Mouse (Mus musculus) lung, postnatal 10 days (tissue): ENCODE data around the gene Mettl21a.
"Not testable (repeated sequence)": the region's sequence is repeated elsewhere in the genome, so short reads cannot be mapped to it uniquely, and the experiment has no call there.

Experiments
- DNase-seq: peaks from one replicate; pipeline ENCODE4 v3.0.0; 2021

The Mettl21a gene

DNA sequence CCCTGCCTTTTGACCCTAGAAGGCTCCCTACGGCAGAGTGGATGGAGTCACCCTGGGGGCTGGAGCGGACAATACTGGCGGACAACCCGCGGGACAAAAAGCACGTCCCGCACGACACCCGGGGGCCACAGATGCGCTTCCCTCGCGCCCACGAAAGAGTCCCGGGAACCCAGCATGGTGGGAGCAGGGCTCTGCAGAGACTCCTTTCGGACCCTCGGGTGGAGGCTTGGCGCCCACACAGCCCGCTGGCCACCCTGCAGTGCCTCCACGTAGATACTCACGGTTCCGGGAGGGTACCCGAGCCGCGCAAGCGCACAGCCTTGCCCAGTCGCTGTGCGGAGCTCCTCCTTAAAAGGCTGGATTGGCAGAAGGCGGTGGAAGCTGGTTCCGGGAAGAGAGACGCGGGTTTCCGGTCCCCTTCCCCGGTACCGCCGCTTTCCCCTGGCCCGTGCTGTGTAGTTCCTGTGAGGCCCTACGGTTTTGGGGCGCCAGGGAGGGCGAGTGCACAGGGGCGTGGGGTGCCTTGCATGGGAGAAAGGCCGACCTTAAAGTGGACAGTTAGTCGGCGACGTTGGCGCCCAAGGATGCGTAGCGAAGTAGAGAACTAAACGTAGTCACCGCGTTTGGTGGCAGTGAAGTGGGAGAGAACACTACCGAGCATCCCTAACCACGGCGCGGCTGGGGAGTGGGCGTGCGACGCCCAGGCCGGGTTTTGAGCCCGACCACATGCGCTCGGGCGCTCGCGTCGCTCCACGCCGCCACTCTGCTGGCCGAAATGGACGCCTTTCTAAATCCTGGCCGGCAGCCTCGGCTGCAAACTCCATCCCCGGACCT is at the start of gene Mettl21a:
Gene Mettl21a (minus strand): TSS at position 362 of the 834 bp plus-strand sequence.
- peak; percentile 96 for DNase-seq

DNA sequence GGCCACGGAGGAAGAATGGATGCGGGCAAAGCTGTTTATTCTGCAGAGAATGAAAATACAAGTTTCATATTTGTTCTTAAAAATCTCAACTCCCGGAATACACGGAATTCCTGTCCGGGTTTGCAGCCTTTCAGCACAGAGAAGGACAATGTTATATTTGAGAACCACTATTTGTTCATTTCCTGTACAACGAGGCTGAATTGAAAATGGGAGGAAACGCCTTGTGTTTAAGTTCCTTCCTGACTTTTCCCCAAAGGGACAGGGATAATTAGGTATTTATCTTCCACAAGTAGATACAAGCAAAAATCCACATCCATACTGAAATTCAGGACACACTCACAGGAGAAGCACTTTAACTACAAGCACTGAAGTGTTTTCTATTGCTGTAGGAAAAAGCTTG is 41.8 kb upstream of the Mettl21a start:
- DNase-seq = no peak

DNA sequence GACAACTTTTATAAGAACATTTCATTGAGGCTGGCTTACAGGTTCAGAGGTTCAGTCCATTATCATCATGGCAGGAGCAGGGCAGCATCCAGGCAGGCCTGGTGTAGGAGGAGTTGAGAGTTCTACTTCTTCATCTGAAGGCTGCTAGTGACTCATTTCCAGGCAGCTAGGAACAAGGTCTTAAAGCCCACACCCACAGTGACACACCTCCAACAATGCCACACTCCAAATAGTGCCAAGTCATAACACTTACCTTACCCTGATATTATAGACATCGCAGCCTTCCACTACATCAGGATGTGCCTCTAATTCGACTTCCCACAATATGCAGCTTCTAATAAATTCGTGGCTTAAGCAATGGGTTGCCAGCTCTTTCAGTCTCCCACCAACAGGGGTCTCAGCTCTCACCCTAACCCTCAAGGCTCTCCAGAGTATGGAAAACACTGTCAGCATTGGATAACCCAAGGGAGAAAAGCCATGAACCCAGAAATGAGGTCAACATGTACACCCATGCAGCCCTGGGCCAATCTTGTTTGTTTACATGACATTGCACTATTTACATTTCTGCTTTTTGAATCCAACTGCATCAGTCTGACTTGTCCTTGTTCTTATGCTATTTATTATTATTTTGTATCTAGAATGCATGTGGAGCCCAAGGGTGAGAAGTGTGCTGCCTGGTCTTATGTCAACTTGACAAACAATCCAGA is 39.5 kb upstream of the Mettl21a start:
- no peak for DNase-seq

DNA sequence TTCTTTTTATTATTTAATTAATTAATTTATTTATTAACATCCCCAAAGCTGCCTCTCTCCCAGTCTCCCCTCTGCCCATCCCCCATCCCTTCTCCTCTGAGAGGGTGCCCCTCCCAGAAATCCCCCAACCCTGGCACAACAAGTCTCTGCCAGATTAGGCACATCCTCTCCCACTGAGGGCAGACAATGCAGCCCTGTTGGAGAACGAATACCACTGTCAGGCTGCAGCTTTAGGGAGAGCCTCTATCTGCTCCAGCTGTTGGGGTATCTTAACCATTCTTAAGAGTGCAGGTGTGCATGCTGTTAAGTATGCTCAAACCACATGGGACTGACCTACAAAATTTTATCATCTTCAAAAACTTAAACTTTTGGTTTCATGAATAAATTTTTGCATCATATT is 38.4 kb upstream of the Mettl21a start:
- no peak for DNase-seq

DNA sequence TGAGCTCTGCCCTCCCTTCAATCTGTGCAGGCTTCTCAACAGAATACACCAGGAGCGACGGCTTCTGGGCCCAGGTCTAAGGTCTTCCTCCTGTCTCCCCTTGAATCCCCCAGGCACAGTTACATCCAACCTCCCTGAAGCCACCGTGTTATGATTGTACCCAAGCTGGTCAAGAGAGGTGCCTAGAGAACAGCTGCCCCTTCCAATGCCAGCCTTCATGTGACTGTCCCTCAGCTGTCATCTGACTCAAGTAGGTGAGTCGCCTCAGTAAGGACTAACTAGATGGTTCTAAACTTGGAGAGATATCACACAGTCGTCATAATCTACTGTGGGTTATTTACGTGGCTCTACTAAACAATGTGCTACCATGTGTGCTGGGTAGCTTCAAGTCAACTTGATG is 36.7 kb upstream of the Mettl21a start:
- no peak for DNase-seq

DNA sequence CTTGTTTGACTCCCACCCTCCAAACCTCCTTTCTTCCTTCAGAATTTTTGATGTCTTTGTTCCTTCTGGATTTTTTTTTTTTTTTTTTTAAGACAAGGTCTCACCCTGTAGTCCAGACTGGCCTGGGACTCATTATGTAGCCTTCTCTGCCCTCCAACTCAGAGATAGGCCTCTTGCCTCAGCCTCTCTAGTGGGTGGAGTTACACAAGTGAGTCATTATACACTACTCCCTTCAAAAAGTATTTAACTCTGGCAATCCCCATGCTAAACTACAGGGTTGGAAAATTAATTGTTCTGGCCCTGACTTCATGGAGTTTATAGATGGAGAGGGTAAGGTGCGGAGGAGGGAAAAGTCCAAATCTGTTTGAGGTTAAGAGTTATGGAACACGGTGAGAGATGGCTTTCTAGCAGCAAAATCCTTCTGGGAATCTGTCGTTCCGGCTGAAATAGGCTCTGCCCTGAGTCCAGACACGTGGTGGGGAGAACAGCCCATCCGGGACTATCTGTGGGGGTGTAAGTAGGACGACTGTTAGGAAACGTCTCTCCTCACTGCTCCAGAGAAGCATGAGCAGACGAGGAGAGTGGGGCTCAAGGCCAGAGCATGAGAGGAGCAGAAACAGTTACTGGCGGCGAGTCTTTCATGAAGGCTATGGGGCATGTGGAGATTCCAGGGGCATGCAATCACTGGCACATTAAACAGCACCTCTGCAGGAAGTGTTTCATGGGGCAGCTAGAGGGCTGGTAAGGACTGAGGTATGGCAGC is 32.5 kb upstream of the Mettl21a start:
- DNase-seq = no peak

DNA sequence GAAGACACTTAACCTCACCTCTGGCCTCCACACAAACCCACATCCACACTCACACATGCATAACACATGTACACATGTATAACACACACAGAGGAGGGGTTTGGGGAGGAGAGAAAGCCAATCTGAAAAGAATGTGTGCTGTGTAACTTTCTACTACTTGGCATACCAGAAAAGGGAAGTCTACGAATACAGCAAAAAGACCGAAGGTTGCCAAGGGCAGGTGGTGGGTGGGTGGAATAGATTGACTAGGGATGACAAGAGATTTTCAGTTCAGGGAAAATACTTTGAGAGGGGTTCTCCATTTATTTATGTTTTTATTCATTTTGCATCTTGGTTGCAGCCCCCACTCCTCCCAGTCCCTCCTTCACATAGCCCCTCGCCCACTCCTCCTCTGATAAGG is 27.5 kb upstream of the Mettl21a start:
- DNase-seq = no peak

DNA sequence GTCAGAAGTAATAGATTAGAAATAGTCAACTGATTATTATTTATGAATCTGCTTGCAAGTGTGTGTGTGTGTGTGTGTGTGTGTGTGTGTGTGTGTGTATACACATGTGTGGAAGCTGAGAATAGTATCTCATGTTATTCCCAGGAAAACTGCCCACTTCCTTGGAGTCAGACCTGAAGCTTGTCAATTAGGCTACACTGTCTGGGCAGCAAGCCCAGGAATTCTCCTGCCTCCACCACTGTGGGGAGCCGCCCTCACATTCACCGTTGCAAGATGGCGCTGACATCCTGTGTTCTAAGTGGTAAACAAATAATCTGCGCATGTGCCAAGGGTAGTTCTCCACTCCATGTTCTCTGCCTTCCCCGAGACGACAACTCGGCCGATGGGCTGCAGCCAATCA is 25.5 kb upstream of the Mettl21a start:
- not testable (repeated sequence) for DNase-seq

DNA sequence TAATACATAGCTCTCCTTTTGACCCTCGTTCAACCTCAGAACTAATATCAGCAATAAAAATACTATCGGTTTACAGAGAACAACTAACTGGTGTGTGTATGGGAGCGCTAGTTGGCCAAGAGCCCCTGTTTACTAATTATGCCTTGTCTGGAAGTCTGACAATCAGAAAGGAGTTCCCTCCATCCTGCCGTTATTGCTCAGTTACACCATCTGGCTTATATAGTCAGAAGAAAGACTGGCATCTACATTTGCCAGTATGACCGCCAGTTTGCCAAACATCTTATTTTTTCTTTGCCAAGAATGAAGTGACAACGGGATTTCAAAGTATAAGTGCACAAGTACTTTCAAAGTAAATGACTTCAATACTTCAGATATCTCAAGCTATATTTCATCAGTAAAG is 24.0 kb upstream of the Mettl21a start:
- DNase-seq = no peak

DNA sequence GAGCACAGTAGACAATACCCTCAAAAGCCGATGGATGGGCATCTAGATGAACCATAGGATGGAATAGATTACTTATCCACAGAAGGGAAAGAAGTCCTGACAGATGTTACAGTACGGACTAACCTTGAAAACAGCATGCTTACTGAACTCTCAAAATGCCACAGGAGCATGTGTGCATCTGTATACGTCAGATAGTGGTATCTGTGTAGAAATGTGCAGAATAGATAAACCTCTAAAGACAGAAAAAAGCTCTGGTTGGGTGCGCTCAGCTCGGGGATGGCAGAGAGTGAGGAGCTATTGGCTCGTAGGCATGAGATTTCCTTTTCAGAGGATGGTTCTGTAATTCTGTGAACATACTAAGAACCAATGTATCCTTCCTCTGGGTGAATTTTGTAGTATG is 22.2 kb upstream of the Mettl21a start:
- no peak for DNase-seq

DNA sequence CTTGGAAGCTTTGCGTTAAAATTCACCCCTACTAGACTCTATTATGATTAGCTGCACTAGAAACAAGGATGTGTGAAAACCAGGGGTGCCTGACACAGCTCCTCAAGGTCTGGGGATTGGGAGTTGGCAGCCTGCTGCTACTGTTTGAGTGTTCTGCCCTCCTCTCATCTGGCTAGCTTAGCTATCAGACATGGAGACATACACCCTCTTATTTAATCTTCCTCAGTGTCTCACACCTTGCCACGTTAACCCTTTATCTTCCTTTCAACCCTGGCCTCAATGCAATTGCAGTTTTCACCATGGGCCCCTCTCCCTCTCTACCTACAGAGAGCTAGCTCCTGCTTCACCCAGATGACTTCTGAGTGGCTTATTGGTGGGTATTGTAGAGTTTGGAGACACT is 18.6 kb upstream of the Mettl21a start:
- no peak for DNase-seq

DNA sequence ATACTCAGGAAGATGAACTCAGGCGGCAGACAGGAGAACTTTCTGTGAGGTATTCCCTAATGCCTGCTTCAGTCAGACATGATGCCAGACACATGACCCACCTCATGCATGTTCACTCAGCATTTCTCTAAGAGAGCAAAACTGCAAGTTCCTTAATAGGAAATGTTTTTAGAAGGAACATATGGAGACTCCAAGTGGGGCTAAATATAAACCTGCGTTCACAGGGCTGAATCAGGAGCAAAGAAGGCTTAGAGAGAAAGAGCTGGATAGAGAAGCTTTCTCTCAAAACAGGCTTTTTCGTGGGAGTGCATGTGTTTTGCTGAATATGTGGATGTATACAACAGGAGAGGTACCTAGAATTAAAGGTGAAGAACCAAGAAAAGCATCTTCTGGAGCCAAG is 16.2 kb upstream of the Mettl21a start:
- no peak for DNase-seq

DNA sequence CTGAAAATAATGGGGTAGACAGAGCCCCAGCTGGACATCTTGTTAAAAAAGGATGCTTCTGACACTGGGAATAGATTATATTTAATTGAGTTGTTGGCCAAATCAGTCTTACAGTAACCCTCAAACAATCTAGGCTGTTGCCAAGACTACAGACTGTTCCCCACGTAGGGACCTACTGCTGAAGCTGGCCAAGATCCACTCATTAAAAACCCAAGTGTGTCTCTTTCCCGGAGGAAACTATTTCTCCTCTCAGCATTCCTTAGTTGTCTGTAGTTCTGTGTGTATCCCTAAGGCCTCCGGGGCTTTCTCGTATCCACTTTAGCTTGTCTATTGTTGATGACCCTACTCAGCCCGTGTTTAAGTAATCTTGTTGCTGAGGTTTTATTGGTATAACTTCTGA is 14.5 kb upstream of the Mettl21a start:
- DNase-seq = no peak

DNA sequence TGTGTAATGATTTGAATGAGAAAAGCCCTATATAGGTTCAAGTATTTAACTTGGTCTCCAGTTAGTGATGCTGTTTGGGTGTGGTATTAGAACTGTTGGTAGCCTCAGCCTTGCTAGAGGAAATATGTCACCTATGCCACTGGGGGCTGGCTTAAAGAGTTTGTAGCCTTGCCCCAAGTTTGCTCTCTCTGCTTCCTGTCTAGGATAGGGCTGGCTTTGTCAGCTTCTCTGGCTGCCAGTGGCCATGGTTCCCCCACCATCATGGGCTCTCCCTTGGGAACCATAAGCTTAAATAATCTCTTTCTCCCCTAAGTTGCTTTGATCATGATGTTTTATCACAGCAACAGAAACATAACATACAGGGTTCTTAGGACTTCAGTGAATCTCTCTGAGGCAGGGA is 8.2 kb upstream of the Mettl21a start:
- DNase-seq = no peak

DNA sequence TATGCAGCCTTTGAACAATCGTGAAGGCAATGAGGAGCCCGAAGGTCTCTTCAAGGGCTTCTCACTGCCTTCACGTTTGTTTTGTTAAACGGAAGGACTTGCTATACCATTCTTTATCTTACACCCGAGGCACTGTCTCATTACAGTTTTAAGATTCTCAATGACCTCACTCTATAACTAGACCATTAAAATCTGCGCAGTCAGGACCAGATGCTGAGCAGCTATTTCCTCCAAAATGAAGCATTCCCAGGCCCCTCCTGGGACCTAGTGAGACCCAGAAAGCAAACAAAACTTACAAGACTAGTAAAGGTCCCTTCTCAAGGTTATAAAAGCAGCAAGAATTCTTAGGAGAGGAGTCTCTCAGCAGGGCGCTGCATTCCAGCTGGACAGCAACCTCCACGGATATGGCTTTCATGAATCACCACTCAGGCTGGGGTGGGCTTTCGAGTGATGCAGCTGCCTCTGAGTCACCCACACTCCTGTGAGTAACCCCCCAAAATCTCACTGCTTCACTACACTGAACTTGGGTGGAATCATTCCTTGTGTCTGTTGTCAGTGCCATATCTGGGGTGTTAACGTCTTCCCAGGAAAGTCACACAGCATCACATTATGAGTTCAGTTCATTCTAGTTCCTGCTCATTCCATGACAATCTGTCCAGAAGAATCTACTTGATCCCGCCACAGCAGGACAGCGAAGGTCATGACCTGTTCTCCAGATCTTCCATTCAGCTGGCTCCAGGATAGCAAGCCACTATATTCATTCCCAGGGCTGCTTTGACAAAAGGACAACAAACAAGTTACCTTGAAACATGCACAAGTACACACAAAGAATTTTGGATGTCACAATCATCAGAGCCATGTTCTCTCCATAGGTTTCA is 6.8 kb upstream of the Mettl21a start:
- no peak for DNase-seq

DNA sequence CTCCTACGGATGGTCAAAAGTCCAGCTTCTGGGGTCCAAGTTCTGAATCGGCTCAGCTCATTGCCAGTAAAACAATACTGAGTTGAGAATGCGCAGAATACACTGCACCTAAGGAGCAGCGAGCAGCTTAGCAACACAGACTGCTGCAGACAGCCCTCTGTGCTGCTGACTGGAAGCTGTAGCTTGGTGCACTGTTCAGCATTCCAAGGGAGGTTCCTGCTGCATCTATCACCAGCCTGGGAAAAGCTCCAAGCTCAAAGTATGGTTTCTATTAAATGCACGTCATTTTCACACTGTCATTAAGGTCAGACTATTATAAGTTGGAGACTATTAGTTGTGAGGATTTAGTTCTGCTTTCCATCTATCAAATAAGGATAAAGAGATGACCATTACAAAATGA is 4.1 kb upstream of the Mettl21a start:
- peak; percentile 40 for DNase-seq

DNA sequence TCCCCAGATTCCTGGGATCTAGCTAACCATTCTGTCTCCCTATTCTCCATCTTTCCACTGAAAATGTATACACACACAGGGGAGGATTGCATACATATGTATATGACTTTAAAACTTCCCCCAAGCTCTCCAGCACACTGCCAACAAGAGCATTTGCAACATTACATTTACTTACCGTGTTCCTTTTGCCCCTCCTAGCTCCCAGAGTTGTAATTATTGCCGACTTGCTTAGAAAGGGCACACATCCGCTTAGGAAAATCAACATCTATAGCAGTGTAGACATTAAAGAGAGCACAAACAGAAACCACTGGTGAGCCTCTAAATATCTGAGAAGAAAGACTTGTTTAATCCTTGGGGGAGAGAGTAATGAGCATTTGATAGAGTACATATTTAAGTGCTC is 1.2 kb upstream of the Mettl21a start:
- no peak for DNase-seq

DNA sequence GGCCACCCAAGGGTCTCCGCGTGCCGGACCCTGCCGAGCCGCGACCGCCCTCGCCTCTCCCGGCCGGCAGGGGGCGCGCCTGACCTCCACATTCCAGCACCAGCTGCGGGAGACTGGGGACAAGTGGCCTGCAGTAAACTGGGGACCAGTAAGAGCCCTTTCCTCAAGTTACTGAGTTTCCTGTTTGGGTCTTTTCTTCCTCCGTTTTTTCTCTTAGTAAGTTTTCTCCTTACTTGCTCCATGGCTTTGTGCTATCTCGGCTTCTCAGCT is 608 bp upstream of the Mettl21a start:
- DNase-seq = peak; percentile 91

DNA sequence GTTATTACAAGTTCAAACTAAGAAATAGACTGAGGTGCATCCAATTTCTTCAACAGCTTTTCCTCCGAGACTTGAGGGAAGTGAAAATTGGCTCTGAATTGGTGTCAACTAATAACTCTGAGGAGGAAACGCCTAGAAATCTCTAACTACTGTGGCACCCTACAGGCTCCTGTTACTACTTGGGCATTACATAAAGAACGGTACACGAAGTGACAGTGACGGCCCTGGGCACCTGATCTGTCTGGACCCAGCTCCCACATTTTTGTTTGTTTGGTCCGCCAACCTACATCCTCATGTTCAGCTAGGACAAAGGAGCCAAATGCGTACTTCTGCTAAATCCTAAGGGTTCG is 536 bp downstream of the Mettl21a start:
- DNase-seq = no peak

DNA sequence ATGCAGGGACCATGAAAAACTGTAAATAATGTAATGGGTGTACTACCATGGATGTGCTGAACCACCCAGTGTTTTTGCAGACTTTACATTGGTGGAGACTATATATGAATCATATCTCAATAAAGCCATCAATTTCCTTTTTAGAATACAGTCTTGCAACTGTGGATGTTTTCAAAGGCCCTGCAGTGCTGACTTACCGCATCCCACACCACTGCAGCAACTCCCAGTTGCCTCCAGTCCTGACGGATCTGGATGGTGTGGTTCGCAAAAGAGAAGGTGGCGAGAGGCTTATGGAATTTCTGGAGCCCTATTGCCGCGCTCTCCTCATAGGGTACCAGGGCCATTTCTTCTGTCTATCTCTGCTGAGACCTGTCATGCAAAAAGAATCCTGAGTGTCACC is 966 bp downstream of the Mettl21a start:
- DNase-seq = no peak

DNA sequence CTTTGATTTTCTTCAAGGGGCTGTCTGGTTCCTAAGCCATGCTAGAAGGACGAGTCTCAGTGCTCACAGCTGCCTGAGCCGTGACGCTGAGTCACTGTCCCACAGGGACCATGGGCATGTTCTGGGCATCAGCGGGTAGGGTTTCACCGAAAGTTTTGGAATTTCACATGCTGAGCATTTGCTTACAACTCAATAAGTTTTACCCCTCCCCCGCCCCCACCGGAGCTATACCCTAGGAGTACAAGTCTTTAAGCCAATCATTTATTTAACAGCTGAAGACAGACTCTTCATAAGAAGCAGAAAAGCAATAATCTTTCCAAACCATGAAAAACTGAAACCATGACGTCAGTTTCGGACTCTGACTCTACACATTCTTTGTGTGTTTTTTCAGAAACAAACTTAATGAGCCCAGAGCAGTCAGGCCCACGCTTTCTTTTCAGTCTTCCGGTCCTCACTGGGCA is 1.5 kb downstream of the Mettl21a start:
- no peak for DNase-seq

DNA sequence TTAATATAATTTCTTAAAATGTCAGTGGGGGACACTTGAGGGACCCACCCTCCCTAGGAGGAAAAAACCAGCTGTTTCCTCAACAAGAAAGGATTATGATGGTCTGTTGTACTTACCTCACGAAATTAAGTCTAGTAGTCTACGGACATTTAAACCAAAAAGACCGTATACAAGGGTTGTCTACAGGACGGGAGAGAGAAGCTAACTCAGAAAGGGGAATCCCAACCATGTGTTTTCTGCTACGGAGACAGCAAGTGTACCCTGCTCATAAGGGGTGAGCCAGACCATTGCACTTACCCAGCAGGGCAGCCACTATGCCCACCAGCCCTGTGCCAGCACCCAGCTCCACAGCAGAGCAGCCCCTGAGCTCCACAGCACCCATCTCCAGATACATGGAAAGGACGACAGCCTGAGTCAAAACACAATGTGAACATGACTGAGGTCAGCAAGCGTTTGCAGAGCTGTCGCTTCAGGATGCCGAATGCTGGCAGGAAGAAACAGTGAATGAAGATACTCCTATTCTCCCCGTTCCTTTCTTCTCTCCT is 2.2 kb downstream of the Mettl21a start:
- no peak for DNase-seq

DNA sequence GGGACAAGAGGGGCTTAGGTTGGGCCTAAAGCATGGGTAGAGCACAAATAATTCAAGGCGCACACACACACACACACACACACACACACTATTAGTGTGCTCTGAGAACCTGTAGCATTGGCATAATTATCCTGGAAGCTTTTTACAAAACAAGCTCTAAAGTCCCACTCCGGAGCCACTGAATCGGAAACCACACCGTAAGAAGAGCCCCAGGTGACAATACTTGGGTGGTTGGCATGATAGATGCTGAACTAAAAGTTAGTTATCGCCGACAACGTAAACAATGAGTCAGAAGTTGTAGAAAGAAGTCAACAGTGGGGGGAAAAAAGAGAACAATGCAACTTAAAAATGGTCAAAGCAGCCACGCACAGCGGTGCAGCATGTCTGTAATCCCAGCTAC is 2.7 kb downstream of the Mettl21a start:
- DNase-seq = no peak
